Mouse (Mus musculus): ENCODE data around the gene Scn9a.

Gene Scn9a

GRCm38 (mm10) chr2:66463916-66464315, 170.8 kb downstream of the Scn9a start:
- in situ Hi-C loops (cut with MseI, MboI), result no loop called here

DNA sequence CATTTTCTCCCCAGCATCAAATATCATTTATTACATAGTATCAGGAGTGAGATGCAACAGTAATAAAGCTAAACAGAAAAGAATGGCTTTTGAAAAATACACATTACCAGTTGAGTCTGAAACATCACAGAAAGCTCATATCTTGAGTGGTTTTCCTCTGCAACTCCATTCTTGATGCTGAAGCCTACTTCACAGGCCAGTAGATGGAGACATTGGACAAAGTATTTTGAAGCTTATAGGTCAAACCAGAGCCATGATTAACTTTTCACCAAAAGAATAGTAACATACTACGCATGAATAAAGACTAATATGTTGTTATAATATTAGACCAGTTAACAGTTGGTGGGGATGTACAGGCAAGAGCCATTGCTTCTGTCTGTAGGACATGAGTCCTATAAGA, 172.3 kb downstream of the Scn9a start:
- in situ Hi-C loops (cut with MseI, MboI), result no loop called here

GRCm38 (mm10) chr2:66440711-66441110, 194.1 kb downstream of the Scn9a start, which contains the start of gene Scn1a:
Scn1a (minus strand) TSS chr2:66440840.
- in situ Hi-C loops (cut with MseI, MboI), result no loop called here

DNA sequence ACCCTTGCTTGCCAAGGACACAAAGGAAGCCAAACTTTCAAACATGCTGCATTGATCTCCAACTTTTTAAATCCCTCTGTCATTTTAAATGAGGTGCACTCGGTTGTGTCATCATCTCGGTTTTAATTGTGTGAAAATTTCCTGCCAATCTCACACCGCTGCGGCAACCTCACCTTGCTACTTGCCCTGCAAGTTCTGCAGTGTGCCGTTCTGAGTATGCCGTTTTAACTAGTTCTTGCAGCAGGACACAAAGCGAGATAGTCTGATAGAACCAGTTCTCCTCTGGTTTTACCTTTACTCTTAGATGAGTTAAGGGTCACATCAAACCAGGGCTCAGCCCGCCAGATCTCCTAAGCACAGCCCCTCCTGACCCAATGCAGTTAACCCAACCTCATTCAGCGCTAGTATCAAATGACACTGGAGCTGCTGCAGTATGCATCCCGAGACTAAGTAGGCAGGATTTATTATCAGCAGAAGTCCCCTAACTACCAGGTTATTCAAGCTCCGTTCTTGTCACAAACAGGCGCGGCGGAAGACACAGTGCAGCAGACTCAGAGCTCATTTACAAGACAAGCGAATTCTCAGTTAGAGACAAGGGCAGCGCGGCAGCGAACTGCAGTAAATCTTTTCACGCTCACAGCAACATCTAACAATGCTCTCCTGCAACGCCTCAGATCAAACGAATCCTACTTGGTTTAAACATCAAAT, 194.8 kb downstream of the Scn9a start:
- in situ Hi-C loops (cut with MseI, MboI), result no loop called here

DNA sequence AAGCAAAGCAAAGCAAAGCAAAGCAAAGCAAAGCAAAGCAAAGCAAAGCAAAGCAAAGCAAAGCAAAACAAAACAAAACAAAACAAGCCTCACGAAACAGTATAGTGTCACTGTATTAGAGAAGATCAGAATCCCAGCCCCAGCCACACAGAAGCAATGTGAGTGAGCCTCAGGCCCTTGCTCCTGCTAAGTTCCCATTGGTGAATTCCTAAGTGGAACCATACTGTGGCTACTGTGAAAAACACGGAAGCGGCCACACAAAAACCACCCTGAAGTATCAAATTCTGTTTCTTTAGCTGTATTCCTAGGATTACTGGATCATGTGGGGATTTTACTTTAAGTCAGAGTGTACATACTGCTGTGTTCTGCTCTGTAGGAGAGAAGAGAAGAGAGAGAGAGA, 198.5 kb downstream of the Scn9a start:
- in situ Hi-C loops (cut with MseI, MboI), result no loop called here
